Comparison of ENCODE assay signal across 8 mouse cellular contexts in genomic region chr6:134887008-134887407, GRCm38 (mm10). TPM values are rescaled to one million over a fixed set of nuclear protein-coding genes. Genes with fewer than 3 reads are reported as not detected.
DNase-seq lines count a peak whose midpoint lies in the region; ATAC-seq and TF ChIP-seq lines count a peak whose summit lies in the region.

No protein-coding gene starts in this region.

- ATAC-seq in hindbrain, embryonic 13.5 days (ENCODE audit: low FRiP score) = peak; percentile 30
- peak; percentile 22; the same call in 1 of the 2 replicates for ATAC-seq in neural tube, embryonic 12.5 days (ENCODE audit: low FRiP score, low read depth)

- peaks cover 56% of the 10 kb centered on the region for H3K4me1 ChIP-seq in hindbrain, embryonic 13.5 days (replicated peaks)
- H3K4me1 ChIP-seq in neural tube, embryonic 12.5 days = peaks cover 39% of the 10 kb centered on the region
- no peaks in the 10 kb centered on the region for H3K4me1 ChIP-seq in lung, adult 2 months (ENCODE audit: control insufficient read depth, insufficient read depth, low read length)

- no peak for TF ChIP-seq CTCF in lung, adult 2 months (IDR thresholded peaks at IDR 0.05; ENCODE audit: insufficient read depth, low read length)

- peak overlapping the region; percentile 94 for H3K27ac ChIP-seq in hindbrain, embryonic 13.5 days
- no peak overlapping the region; the same call in 1 of the 2 replicates for H3K27ac ChIP-seq in neural tube, embryonic 12.5 days

- 8% methylated on average over 5 of the region's 5 CpGs for WGBS in hindbrain, embryonic 13.5 days
- WGBS in neural tube, embryonic 12.5 days = 21% methylated on average over 5 of the region's 5 CpGs
- WGBS in lung, adult 2 months = 66% methylated on average over 5 of the region's 5 CpGs

- peak; percentile 20 for DNase-seq in layer of hippocampus, adult 11-12 months (ENCODE audit: low spot score)
- DNase-seq in layer of hippocampus, adult 9-11 months = no peak
- DNase-seq in cerebellum, postnatal 14 days = peak; percentile 49 to 62
- DNase-seq in lung, adult 2 months = no peak
- no peak for DNase-seq in kidney, postnatal 25 days
- DNase-seq in heart, adult 11 months = no peak

- no peak for TF ChIP-seq POLR2A in lung, adult 2 months (IDR thresholded peaks at IDR 0.05; ENCODE audit: borderline replicate concordance, extremely low read depth, low read depth, low read length)

- H3K36me3 ChIP-seq in hindbrain, embryonic 13.5 days = peaks cover 3% of the 10 kb centered on the region
- H3K36me3 ChIP-seq in neural tube, embryonic 12.5 days = peaks cover 7% of the 10 kb centered on the region

- peak overlapping the region; percentile 87 for H3K9ac ChIP-seq in hindbrain, embryonic 13.5 days
- H3K9ac ChIP-seq in neural tube, embryonic 12.5 days = peak overlapping the region; percentile 71

- peak overlapping the region; percentile 58 for H3K4me2 ChIP-seq in hindbrain, embryonic 13.5 days
- H3K4me2 ChIP-seq in neural tube, embryonic 12.5 days (replicated peaks) = peak overlapping the region; percentile 58

- H3K9me3 ChIP-seq in hindbrain, embryonic 13.5 days = no peaks in the 10 kb centered on the region
- no peaks in the 10 kb centered on the region for H3K9me3 ChIP-seq in neural tube, embryonic 12.5 days

- H3K27me3 ChIP-seq in hindbrain, embryonic 13.5 days = no peaks in the 10 kb centered on the region
- no peaks in the 10 kb centered on the region for H3K27me3 ChIP-seq in neural tube, embryonic 12.5 days (replicated peaks)

- peak overlapping the region; percentile 58 for H3K4me3 ChIP-seq in hindbrain, embryonic 13.5 days
- peak overlapping the region; percentile 52 for H3K4me3 ChIP-seq in neural tube, embryonic 12.5 days
- H3K4me3 ChIP-seq in lung, adult 2 months (replicated peaks; ENCODE audit: extremely low read depth, low read depth, low read length) = no peak overlapping the region

RNA-seq across cellular contexts. Expression of gene Gpr19, which starts 11.4 kb away (rescaled TPM):
- 39.0 and 45.1 TPM in 2 replicates for polyA plus RNA-seq in hindbrain, embryonic 13.5 days (2015; fragmentation: Nextera tagmentation; extraction: Ambion mirVana)
- 33.2 and 35.7 TPM in 2 replicates for polyA plus RNA-seq in neural tube, embryonic 12.5 days (2016; fragmentation: Nextera tagmentation; extraction: Ambion mirVana)
- polyA plus RNA-seq in lung, adult 2 months (2012; rRNA removed) = 6.0 and 9.2 TPM in 2 replicates

RNA-seq across cellular contexts. Expression of gene Cdkn1b, which starts 33.2 kb away (rescaled TPM):
- polyA plus RNA-seq in hindbrain, embryonic 13.5 days (2015; fragmentation: Nextera tagmentation; extraction: Ambion mirVana) = 27.1 and 27.2 TPM in 2 replicates
- 21.0 and 24.8 TPM in 2 replicates for polyA plus RNA-seq in neural tube, embryonic 12.5 days (2016; fragmentation: Nextera tagmentation; extraction: Ambion mirVana)
- 26.9 and 31.6 TPM in 2 replicates for polyA plus RNA-seq in lung, adult 2 months (2012; rRNA removed)

RNA-seq across cellular contexts. Expression of gene Crebl2, which starts 57.1 kb away (rescaled TPM):
- polyA plus RNA-seq in hindbrain, embryonic 13.5 days (2015; fragmentation: Nextera tagmentation; extraction: Ambion mirVana) = 3.8 and 4.8 TPM in 2 replicates
- polyA plus RNA-seq in neural tube, embryonic 12.5 days (2016; fragmentation: Nextera tagmentation; extraction: Ambion mirVana) = 2.8 and 3.1 TPM in 2 replicates
- polyA plus RNA-seq in lung, adult 2 months (2012; rRNA removed) = 15.9 and 25.1 TPM in 2 replicates

Comparison
In these comparisons a context has a peak if more than half of its experiments do, and no peak if none do; other contexts are left out.
1. DNase-seq: peak in layer of hippocampus, adult 11-12 months (single experiment) and cerebellum, postnatal 14 days (2 of 2); none in layer of hippocampus, adult 9-11 months (single experiment), lung, adult 2 months (single experiment), kidney, postnatal 25 days (0 of 2) and heart, adult 11 months (single experiment).